Mouse (Mus musculus): ENCODE data around the gene Akr1b3. TPM values are rescaled to one million over a fixed set of nuclear protein-coding genes. Genes with fewer than 3 reads are reported as not detected.

Gene Akr1b3
- polyA plus RNA-seq, 1 experiment from 2014 or later = 140 TPM

- Histone ChIP-seq H3K9ac (no peak overlapping the region), H3K4me3 (no peak overlapping the region), H3K9me3 (no peaks in the 10 kb centered on the region), H3K4me2 (no peak overlapping the region), H3K4me1 (peaks cover 14% of the 10 kb centered on the region), H3K27me3 (no peaks in the 10 kb centered on the region; the same call in 1 of the 2 replicates), H3K27ac (no peak overlapping the region), H3K36me3 (no peaks in the 10 kb centered on the region)
- no peak for ATAC-seq (ENCODE audit: insufficient number of reproducible peaks, low FRiP score, low TSS enrichment, low read depth)
- 90% methylated on average over 17 of the region's 17 CpGs for WGBS
These were observed 27.2 kb downstream of the Akr1b3 start for GRCm38 (mm10) chr6:34290091-34290490.

GRCm38 (mm10) chr6:34288098-34288497 lies 29.2 kb downstream of the Akr1b3 start:
- ATAC-seq (ENCODE audit: insufficient number of reproducible peaks, low FRiP score, low TSS enrichment, low read depth) = no peak
- H3K27me3 ChIP-seq = no peaks in the 10 kb centered on the region; the same call in 1 of the 2 replicates
- no peak overlapping the region for H3K4me3 ChIP-seq
- H3K4me2 ChIP-seq = no peak overlapping the region
- WGBS = 85% methylated on average over 10 of the region's 10 CpGs
- no peak overlapping the region for H3K9ac ChIP-seq
- no peak overlapping the region for H3K27ac ChIP-seq
- no peaks in the 10 kb centered on the region for H3K9me3 ChIP-seq
- peaks cover 14% of the 10 kb centered on the region for H3K4me1 ChIP-seq
- no peaks in the 10 kb centered on the region for H3K36me3 ChIP-seq

GRCm38 (mm10) chr6:34286841-34287240 lies 30.4 kb downstream of the Akr1b3 start:
- Histone ChIP-seq H3K9me3 (no peaks in the 10 kb centered on the region), H3K9ac (no peak overlapping the region), H3K27me3 (no peaks in the 10 kb centered on the region; the same call in 1 of the 2 replicates), H3K36me3 (no peaks in the 10 kb centered on the region), H3K4me1 (peaks cover 4% of the 10 kb centered on the region; the same call in 1 of the 2 replicates), H3K27ac (no peak overlapping the region), H3K4me3 (no peak overlapping the region), H3K4me2 (no peak overlapping the region)
- 49% methylated on average over 3 of the region's 3 CpGs for WGBS
- ATAC-seq (ENCODE audit: insufficient number of reproducible peaks, low FRiP score, low TSS enrichment, low read depth) = no peak

GRCm38 (mm10) chr6:34278385-34278784 lies 38.9 kb downstream of the Akr1b3 start:
- H3K9ac ChIP-seq = no peak overlapping the region

GRCm38 (mm10) chr6:34277665-34278064 lies 39.6 kb downstream of the Akr1b3 start:
- no peak for ATAC-seq (ENCODE audit: insufficient number of reproducible peaks, low FRiP score, low TSS enrichment, low read depth)
- 17% methylated on average over 9 of the region's 9 CpGs for WGBS
- Histone ChIP-seq H3K4me1 (no peaks in the 10 kb centered on the region), H3K9me3 (no peaks in the 10 kb centered on the region), H3K36me3 (no peaks in the 10 kb centered on the region), H3K27me3 (no peaks in the 10 kb centered on the region), H3K9ac (no peak overlapping the region), H3K27ac (no peak overlapping the region), H3K4me3 (no peak overlapping the region), H3K4me2 (no peak overlapping the region)

More at GRCm38 (mm10) chr6:34278385-34278784, 38.9 kb downstream of the Akr1b3 start:
- Histone ChIP-seq H3K36me3 (no peaks in the 10 kb centered on the region), H3K4me3 (no peak overlapping the region), H3K27me3 (no peaks in the 10 kb centered on the region), H3K4me2 (no peak overlapping the region), H3K9me3 (no peaks in the 10 kb centered on the region), H3K27ac (no peak overlapping the region), H3K4me1 (no peaks in the 10 kb centered on the region)
- 75% methylated on average over 5 of the region's 5 CpGs for WGBS
- no peak for ATAC-seq (ENCODE audit: insufficient number of reproducible peaks, low FRiP score, low TSS enrichment, low read depth)

GRCm38 (mm10) chr6:34274346-34274745 lies 42.9 kb downstream of the Akr1b3 start:
- Histone ChIP-seq H3K36me3 (no peaks in the 10 kb centered on the region), H3K4me3 (no peak overlapping the region), H3K4me2 (no peak overlapping the region), H3K9me3 (no peaks in the 10 kb centered on the region), H3K9ac (no peak overlapping the region), H3K27ac (no peak overlapping the region), H3K4me1 (no peaks in the 10 kb centered on the region), H3K27me3 (no peaks in the 10 kb centered on the region)
- ATAC-seq (ENCODE audit: insufficient number of reproducible peaks, low FRiP score, low TSS enrichment, low read depth) = no peak
- 74% methylated on average over 2 of the region's 2 CpGs for WGBS

GRCm38 (mm10) chr6:34273073-34273472 lies 44.2 kb downstream of the Akr1b3 start:
- H3K27ac ChIP-seq = no peak overlapping the region
- H3K4me3 ChIP-seq = no peak overlapping the region
- H3K4me2 ChIP-seq = no peak overlapping the region
- H3K9me3 ChIP-seq = no peaks in the 10 kb centered on the region
- H3K36me3 ChIP-seq = no peaks in the 10 kb centered on the region
- no peaks in the 10 kb centered on the region for H3K27me3 ChIP-seq
- H3K4me1 ChIP-seq = no peaks in the 10 kb centered on the region
- no peak overlapping the region for H3K9ac ChIP-seq
- WGBS = 52% methylated on average over 2 of the region's 2 CpGs
- ATAC-seq (ENCODE audit: insufficient number of reproducible peaks, low FRiP score, low TSS enrichment, low read depth) = no peak

- H3K36me3 ChIP-seq = no peaks in the 10 kb centered on the region
- no peak overlapping the region for H3K4me2 ChIP-seq
- WGBS = 80% methylated on average over 5 of the region's 5 CpGs
- H3K9ac ChIP-seq = no peak overlapping the region
- no peak for ATAC-seq (ENCODE audit: insufficient number of reproducible peaks, low FRiP score, low TSS enrichment, low read depth)
- H3K9me3 ChIP-seq = no peaks in the 10 kb centered on the region
- no peaks in the 10 kb centered on the region for H3K4me1 ChIP-seq
- no peak overlapping the region for H3K27ac ChIP-seq
- H3K27me3 ChIP-seq = no peaks in the 10 kb centered on the region
- H3K4me3 ChIP-seq = no peak overlapping the region
These were observed 44.8 kb downstream of the Akr1b3 start for GRCm38 (mm10) chr6:34272462-34272861.

GRCm38 (mm10) chr6:34270717-34271116 lies 46.6 kb downstream of the Akr1b3 start:
- Histone ChIP-seq H3K27ac (no peak overlapping the region), H3K4me1 (no peaks in the 10 kb centered on the region), H3K9me3 (no peaks in the 10 kb centered on the region), H3K4me2 (no peak overlapping the region), H3K4me3 (no peak overlapping the region), H3K9ac (no peak overlapping the region), H3K36me3 (no peaks in the 10 kb centered on the region), H3K27me3 (no peaks in the 10 kb centered on the region; the same call in 1 of the 2 replicates)
- WGBS = 65% methylated on average over 6 of the region's 6 CpGs
- no peak for ATAC-seq (ENCODE audit: insufficient number of reproducible peaks, low FRiP score, low TSS enrichment, low read depth)

- no peaks in the 10 kb centered on the region for H3K9me3 ChIP-seq
- no peak for ATAC-seq (ENCODE audit: insufficient number of reproducible peaks, low FRiP score, low TSS enrichment, low read depth)
- no peak overlapping the region for H3K9ac ChIP-seq
- H3K27me3 ChIP-seq = no peaks in the 10 kb centered on the region
- H3K36me3 ChIP-seq = no peaks in the 10 kb centered on the region
- WGBS = 78% methylated on average over 5 of the region's 5 CpGs
- H3K4me3 ChIP-seq = no peak overlapping the region
- no peak overlapping the region for H3K4me2 ChIP-seq
- no peak overlapping the region for H3K27ac ChIP-seq
- no peaks in the 10 kb centered on the region for H3K4me1 ChIP-seq
These were observed 58.7 kb downstream of the Akr1b3 start for GRCm38 (mm10) chr6:34258546-34258945.

Other genes starting within 250 kb of the Akr1b3 start
- gene Slc35b4, start 140.4 kb downstream of the Akr1b3 start, polyA plus RNA-seq (2015; fragmentation: Nextera tagmentation; extraction: Ambion mirVana) = 47.6 and 47.8 TPM in 2 replicates
- gene Akr1b8, start 36.6 kb upstream of the Akr1b3 start, polyA plus RNA-seq (2015; fragmentation: Nextera tagmentation; extraction: Ambion mirVana) = 5.7 and 6.7 TPM in 2 replicates
- gene Akr1b10, start 66.7 kb upstream of the Akr1b3 start, polyA plus RNA-seq (2015; fragmentation: Nextera tagmentation; extraction: Ambion mirVana) = 10.0 and 12.2 TPM in 2 replicates
- gene Akr1b7, start 94.9 kb upstream of the Akr1b3 start, polyA plus RNA-seq (2015; fragmentation: Nextera tagmentation; extraction: Ambion mirVana) = 0.12 TPM in 1 of 2 replicates, not detected in the other
- gene Bpgm, start 158.7 kb upstream of the Akr1b3 start, polyA plus RNA-seq (2015; fragmentation: Nextera tagmentation; extraction: Ambion mirVana) = 43.2 and 45.4 TPM in 2 replicates